Mouse (Mus musculus) bone marrow macrophage, adult 2 months (primary cell): ENCODE measurements around the gene Evx1.

Experiments used
- CTCF ChIP-seq: IDR thresholded peaks from 2 replicates; pipeline ENCODE4 v1.5.1; 2012; ENCODE audit warnings: low read depth, mild to moderate bottlenecking, low read length, moderate library complexity
- POLR2A ChIP-seq: IDR thresholded peaks from 2 replicates; pipeline ENCODE4 v1.6.1; 2012; ENCODE audit warnings: mild to moderate bottlenecking, low read depth, low read length, borderline replicate concordance

DNA sequence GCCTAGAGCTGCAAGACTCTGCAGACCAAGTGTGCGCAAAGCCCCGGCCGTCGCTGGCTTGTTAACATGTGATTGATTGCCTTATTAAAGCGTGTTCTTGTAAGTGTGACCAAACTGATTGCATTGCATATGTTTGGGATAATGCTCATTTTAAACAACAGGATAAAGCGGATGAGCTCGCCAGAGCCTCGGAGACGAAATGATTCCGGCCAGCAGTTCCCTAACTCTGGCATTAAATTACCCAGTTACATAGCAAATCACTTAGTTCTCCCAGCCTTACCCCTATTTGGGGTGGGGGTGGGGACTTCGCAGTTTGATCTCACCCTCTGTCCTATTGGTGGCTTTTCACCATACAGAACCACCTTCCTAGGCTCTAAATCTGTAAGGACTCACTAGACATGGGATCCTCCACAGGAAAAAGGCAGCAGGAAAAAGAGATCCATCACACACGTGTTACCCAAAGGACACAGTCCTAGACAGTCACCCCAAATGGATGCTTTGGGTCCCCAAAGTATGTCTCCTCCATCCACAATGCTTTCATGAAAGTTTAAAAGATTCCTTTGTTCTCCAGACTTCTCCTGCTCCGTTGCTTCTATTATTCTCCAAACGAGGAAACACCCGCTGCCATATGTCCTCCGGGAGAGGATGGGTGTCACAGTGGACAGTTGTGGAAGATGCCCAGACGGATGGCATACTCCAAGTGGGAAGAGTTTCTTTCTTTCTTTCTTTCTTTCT lies 6.8 kb downstream of the Evx1 start:
- no peak for TF ChIP-seq POLR2A
- no peak for TF ChIP-seq CTCF
